8 mouse cellular contexts compared by ENCODE assay signal in the genomic region with DNA sequence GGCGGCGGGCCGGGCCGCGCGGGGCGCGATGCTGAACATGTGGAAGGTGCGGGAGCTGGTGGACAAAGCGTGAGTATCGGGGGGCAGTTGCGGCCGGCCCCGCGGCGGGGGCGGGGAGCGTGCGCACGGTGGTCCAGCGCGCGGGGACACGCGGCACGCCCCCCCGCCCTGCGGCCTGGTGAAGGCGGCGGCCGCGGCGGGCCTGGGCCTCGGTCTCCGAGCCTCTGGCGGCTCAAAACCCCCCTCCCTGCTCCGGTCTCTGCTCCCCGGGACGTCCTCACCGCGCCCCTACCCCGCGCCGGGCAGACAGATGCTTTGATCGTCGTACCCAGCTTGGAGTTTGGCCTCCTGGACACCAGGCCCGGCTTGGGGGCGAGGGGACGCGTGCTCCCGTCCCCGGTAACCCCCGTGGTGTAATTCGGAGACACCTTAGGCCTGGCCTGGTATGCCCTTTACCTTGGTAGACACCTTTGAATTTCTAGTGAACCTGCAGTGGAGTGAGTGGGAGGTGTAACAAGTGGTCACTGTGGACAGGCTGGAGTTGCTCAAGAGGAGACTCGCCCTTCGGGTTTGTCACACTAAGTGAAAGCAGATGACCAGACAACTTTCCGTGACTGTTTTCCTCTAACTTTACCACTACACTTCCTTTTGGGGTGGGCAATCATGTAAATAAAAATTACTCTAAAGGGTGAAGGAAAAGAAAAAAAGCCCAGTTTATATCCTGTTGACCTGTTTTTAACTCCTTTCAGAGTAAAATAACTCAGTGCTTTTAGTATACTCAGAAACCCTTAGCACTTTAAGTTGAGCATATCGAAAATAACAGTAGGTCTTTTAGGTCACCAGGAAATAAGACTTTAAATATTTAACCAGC. TPM values are rescaled to one million over a fixed set of nuclear protein-coding genes. Genes with fewer than 3 reads are reported as not detected.
A peak's percentile ranks its signal among the peaks of the same experiment; 100 is the strongest.
DNase-seq lines count a peak whose midpoint lies in the region; TF ChIP-seq lines count a peak whose summit lies in the region.

No protein-coding gene starts in this region.

- no peak for TF ChIP-seq CTCF in testis, adult 2 months (IDR thresholded peaks at IDR 0.05; ENCODE audit: control insufficient read depth, insufficient read depth, insufficient replicate concordance, low read depth, low read length)
- no peak for TF ChIP-seq CTCF in heart, adult 2 months (IDR thresholded peaks at IDR 0.05)

- H3K27me3 ChIP-seq in testis, adult 2 months (ENCODE audit: control insufficient read depth, insufficient read depth, low read length) = no peaks in the 10 kb centered on the region
- H3K27me3 ChIP-seq in heart, adult 2 months (ENCODE audit: control insufficient read depth, insufficient read depth, low read length) = no peaks in the 10 kb centered on the region

- peaks cover 3% of the 10 kb centered on the region for H3K79me2 ChIP-seq in heart, adult 2 months (replicated peaks; ENCODE audit: control insufficient read depth, insufficient read depth, low read length)

- H3K36me3 ChIP-seq in testis, adult 2 months (ENCODE audit: control insufficient read depth, insufficient read depth, low read length) = no peaks in the 10 kb centered on the region
- peaks cover 20% of the 10 kb centered on the region for H3K36me3 ChIP-seq in heart, adult 2 months (ENCODE audit: control insufficient read depth, insufficient read depth, low read length)

- H3K4me1 ChIP-seq in testis, adult 2 months (ENCODE audit: control insufficient read depth, insufficient read depth, low read length) = peaks cover 8% of the 10 kb centered on the region
- H3K4me1 ChIP-seq in heart, adult 2 months (ENCODE audit: control insufficient read depth, insufficient read depth, low read length) = peaks cover 8% of the 10 kb centered on the region

- peak overlapping the region; percentile 96 for H3K4me3 ChIP-seq in testis, adult 2 months (ENCODE audit: control insufficient read depth, low read depth, low read length)
- peak overlapping the region; percentile 81 for H3K4me3 ChIP-seq in heart, adult 2 months

- 2% methylated on average over 27 of the region's 58 CpGs for WGBS in heart, adult 2 months

- DNase-seq in testis, postnatal 14 days (ENCODE audit: low spot score) = no peak
- peak; percentile 45 for DNase-seq in c-Kit-positive CD71-positive TER-119-positive erythroid progenitor cells, embryonic 14.5 days (ENCODE audit: low spot score)
- peak in 1 of 2 experiments; percentile 63 for DNase-seq in heart, adult 2 months
- DNase-seq in kidney, adult 9 months = peak; percentile 61
- peak; percentile 36 for DNase-seq in lung, postnatal 14 days
- peak; percentile 34 for DNase-seq in skeletal muscle tissue, adult 2 months (ENCODE audit: low read depth, low spot score)
- no peak for DNase-seq in layer of hippocampus, adult 9-10 months (ENCODE audit: low spot score)

- TF ChIP-seq EP300 in heart, adult 2 months (IDR thresholded peaks at IDR 0.05; ENCODE audit: insufficient read depth, low read depth, low read length) = no peak

- peak overlapping the region; percentile 96 for H3K9ac ChIP-seq in heart, adult 2 months (ENCODE audit: low read depth, low read length)

- peak; percentile 6; the same call in 1 of the 2 replicates for TF ChIP-seq POLR2A in testis, adult 2 months (IDR thresholded peaks at IDR 0.05; ENCODE audit: control insufficient read depth, low read depth, low read length)
- no peak for TF ChIP-seq POLR2A in heart, adult 2 months (IDR thresholded peaks at IDR 0.05; ENCODE audit: insufficient read depth, low read depth, low read length)

- H3K27ac ChIP-seq in testis, adult 2 months (ENCODE audit: control insufficient read depth, insufficient read depth, low read depth, low read length) = peak overlapping the region; percentile 81
- peak overlapping the region; percentile 85 for H3K27ac ChIP-seq in heart, adult 2 months

- intact Hi-C loops in heart, adult 2 months (cut with DNase I) = no loop called here

RNA-seq across cellular contexts. Expression of a gene that starts 0.5 kb away (rescaled TPM):
- 45.6 and 46.6 TPM in 2 replicates for polyA plus RNA-seq in testis, adult 2 months (2012; rRNA removed)
- 10 to 100 TPM; 42.0 to 45.7 TPM for total RNA-seq in heart, adult 2 months (2021)
- 29.5 and 41.1 TPM in 2 replicates for polyA plus RNA-seq in heart, adult 2 months (2012; rRNA removed)

Comparison
In these comparisons a context has a peak if more than half of its experiments do, and no peak if none do; other contexts are left out.
1. DNase-seq: peak in c-Kit-positive CD71-positive TER-119-positive erythroid progenitor cells, embryonic 14.5 days (single experiment), kidney, adult 9 months (single experiment), lung, postnatal 14 days (single experiment) and skeletal muscle tissue, adult 2 months (single experiment); none in testis, postnatal 14 days (single experiment) and layer of hippocampus, adult 9-10 months (single experiment).